Mouse (Mus musculus) neural tube, embryonic 15.5 days (tissue): ENCODE measurements around the gene Znrf3. TPM values are rescaled to one million over a fixed set of nuclear protein-coding genes. Genes with fewer than 3 reads are reported as not detected.

ENCODE experiments used
- ATAC-seq: fragments of 200-750 bp; cut with Nextera tagmentation; 2 replicates; pipeline ENCODE4 v1.8.0; 2017; ENCODE audit warnings: mild to moderate bottlenecking, moderate TSS enrichment, moderate library complexity; ENCODE audit not compliant: low FRiP score
- H3K27ac ChIP-seq: fragments of 300-500 bp; sonication (generic); replicated peaks from 2 replicates; pipeline ENCODE4 v1.5.1; 2015; ENCODE audit warnings: mild to moderate bottlenecking, inconsistent platforms
- H3K27me3 ChIP-seq: fragments of 300-500 bp; sonication (generic); replicated peaks from 2 replicates; pipeline ENCODE4 v1.6.1; 2015; ENCODE audit warnings: inconsistent platforms
- H3K36me3 ChIP-seq: fragments of 300-500 bp; sonication (generic); 2 replicates; pipeline ENCODE4 v1.6.1; 2015; ENCODE audit warnings: inconsistent platforms
- H3K4me1 ChIP-seq: fragments of 300-500 bp; sonication (generic); 2 replicates; pipeline ENCODE4 v1.6.1; 2015; ENCODE audit warnings: inconsistent platforms
- H3K4me2 ChIP-seq: fragments of 300-500 bp; sonication (generic); 2 replicates; pipeline ENCODE4 v1.6.1; 2015; ENCODE audit warnings: inconsistent platforms, mild to moderate bottlenecking, moderate library complexity
- H3K4me3 ChIP-seq: fragments of 300-500 bp; sonication (generic); replicated peaks from 2 replicates; pipeline ENCODE4 v1.5.1; 2015; ENCODE audit warnings: mild to moderate bottlenecking, inconsistent platforms
- H3K9ac ChIP-seq: fragments of 300-500 bp; sonication (generic); replicated peaks from 2 replicates; pipeline ENCODE4 v1.6.1; 2015; ENCODE audit warnings: mild to moderate bottlenecking, inconsistent platforms
- H3K9me3 ChIP-seq: fragments of 300-500 bp; sonication (generic); replicated peaks from 2 replicates; pipeline ENCODE4 v1.6.1; 2016; ENCODE audit warnings: inconsistent platforms
- WGBS: fragments of 180-500 bp; shearing (Covaris S2); methylation state at CpG from one replicate; pipeline ENCODE4 v1.1.7; 2015; ENCODE audit warnings: mixed read lengths; 5-methylcytosine and 5-hydroxymethylcytosine counted together
- polyA plus RNA-seq: library from polyadenylated mRNA; unstranded; fragments of >200 nt; fragmentation: Nextera tagmentation; extraction: Ambion mirVana; gene quantifications from 2 replicates; pipeline ENCODE4 v1.2.1, GENCODE M21; 2015

Znrf3 gene
- polyA plus RNA-seq, 1 experiment from 2014 or later, result 7.2 TPM

DNA sequence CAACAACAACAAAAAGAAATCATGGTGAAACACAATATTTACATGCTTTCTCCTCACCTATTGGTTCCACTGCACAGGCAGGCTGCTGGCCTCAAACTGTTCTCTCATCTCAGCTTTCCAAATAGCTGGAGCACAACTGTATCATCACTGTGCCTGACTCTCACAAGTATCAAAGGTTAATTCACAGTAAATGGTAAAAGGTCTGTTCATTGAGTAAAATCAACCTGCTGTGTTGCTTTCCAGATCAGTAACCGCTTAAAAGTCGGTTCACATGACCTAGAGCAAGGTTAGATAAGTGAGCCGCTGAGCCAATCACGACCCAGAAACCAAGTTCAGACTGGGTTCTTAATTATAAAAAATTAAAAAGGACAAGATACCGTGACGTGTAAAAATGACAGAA is 186.6 kb downstream of the Znrf3 start:
- no peak overlapping the region for H3K4me2 ChIP-seq
- no peak overlapping the region for H3K27ac ChIP-seq
- H3K9ac ChIP-seq, result no peak overlapping the region
- no peak for ATAC-seq
- H3K36me3 ChIP-seq, result no peaks in the 10 kb centered on the region
- H3K27me3 ChIP-seq, result 0 out of 2 replicates have a peak, but pooled peaks cover under 1% of the 10 kb centered on the region
- WGBS, result 97% methylated on average over 6 of the region's 6 CpGs
- H3K4me3 ChIP-seq, result no peak overlapping the region
- H3K9me3 ChIP-seq, result no peaks in the 10 kb centered on the region
- H3K4me1 ChIP-seq, result peaks cover 48% of the 10 kb centered on the region

DNA sequence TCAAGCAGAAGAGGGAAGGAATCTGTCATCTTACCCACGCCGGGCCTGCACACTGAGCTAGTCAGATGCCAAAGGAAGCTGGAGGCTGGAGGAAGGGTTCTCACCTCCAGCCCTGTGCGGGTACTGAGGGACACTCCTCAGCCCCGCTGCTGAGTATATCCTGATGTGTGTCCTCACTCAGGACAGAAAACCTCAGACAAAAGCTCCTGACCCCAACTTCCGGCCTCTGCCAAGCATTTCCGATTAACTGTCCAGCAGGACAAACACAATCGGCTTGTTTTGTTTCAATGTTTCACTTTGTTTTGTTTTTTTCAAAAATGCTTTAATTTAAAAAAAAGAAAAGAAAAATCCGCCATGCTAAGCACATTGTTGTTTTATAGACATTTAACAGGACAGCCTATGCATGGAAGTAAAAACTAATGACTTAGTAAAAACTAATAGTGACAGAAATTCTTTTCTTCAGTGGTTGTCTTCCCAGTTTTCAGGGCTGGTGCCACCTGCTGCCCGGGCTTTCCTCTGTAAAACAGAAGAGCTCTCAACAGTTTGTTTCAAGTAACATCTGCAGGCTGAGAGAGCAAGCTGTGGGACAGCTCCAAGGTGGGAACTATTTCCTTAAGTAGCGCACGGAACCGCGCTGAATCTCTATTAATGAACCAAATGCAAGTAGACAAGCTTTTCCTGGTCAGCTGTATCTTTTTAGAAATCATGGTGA is 187.3 kb downstream of the Znrf3 start:
- Histone ChIP-seq H3K27me3 (no peaks in the 10 kb centered on the region), H3K9ac (no peak overlapping the region), H3K27ac (no peak overlapping the region), H3K36me3 (no peaks in the 10 kb centered on the region), H3K9me3 (no peaks in the 10 kb centered on the region), H3K4me1 (peaks cover 47% of the 10 kb centered on the region), H3K4me3 (no peak overlapping the region), H3K4me2 (no peak overlapping the region)
- 81% methylated on average over 13 of the region's 13 CpGs for WGBS
- no peak for ATAC-seq

- no peaks in the 10 kb centered on the region for H3K36me3 ChIP-seq
- no peaks in the 10 kb centered on the region for H3K27me3 ChIP-seq
- H3K27ac ChIP-seq, result peak overlapping the region; percentile 65
- no peak overlapping the region for H3K4me2 ChIP-seq
- no peaks in the 10 kb centered on the region for H3K9me3 ChIP-seq
- peak; percentile 30; the same call in 1 of the 2 replicates for ATAC-seq
- H3K4me1 ChIP-seq, result peaks cover 39% of the 10 kb centered on the region
- 20% methylated on average over 9 of the region's 9 CpGs for WGBS
- H3K9ac ChIP-seq, result no peak overlapping the region; the same call in 1 of the 2 replicates
- no peak overlapping the region for H3K4me3 ChIP-seq
Measured at GRCm38 (mm10) chr11:5255509-5256014, 189.1 kb downstream of the Znrf3 start.

- Histone ChIP-seq H3K9me3 (no peaks in the 10 kb centered on the region), H3K4me2 (no peak overlapping the region), H3K4me3 (no peak overlapping the region), H3K27me3 (no peaks in the 10 kb centered on the region), H3K36me3 (no peaks in the 10 kb centered on the region), H3K27ac (no peak overlapping the region), H3K9ac (no peak overlapping the region), H3K4me1 (peaks cover 33% of the 10 kb centered on the region)
- ATAC-seq, result no peak
- 53% methylated on average over 2 of the region's 2 CpGs for WGBS
Measured at GRCm38 (mm10) chr11:5254016-5254415, 190.6 kb downstream of the Znrf3 start.

GRCm38 (mm10) chr11:5253528-5253927 is 191.1 kb downstream of the Znrf3 start:
- no peak for ATAC-seq
- H3K4me3 ChIP-seq, result no peak overlapping the region
- no peak overlapping the region for H3K27ac ChIP-seq
- no peaks in the 10 kb centered on the region for H3K36me3 ChIP-seq
- H3K27me3 ChIP-seq, result no peaks in the 10 kb centered on the region
- H3K4me2 ChIP-seq, result no peak overlapping the region
- H3K9ac ChIP-seq, result no peak overlapping the region
- 53% methylated on average over 3 of the region's 3 CpGs for WGBS
- H3K9me3 ChIP-seq, result no peaks in the 10 kb centered on the region
- H3K4me1 ChIP-seq, result peaks cover 33% of the 10 kb centered on the region

- no peaks in the 10 kb centered on the region for H3K27me3 ChIP-seq
- no peak for ATAC-seq
- H3K9ac ChIP-seq, result no peak overlapping the region
- WGBS, result 86% methylated on average over 8 of the region's 8 CpGs
- H3K36me3 ChIP-seq, result no peaks in the 10 kb centered on the region
- no peak overlapping the region for H3K4me2 ChIP-seq
- H3K27ac ChIP-seq, result no peak overlapping the region
- no peak overlapping the region for H3K4me3 ChIP-seq
- H3K9me3 ChIP-seq, result no peaks in the 10 kb centered on the region
- peaks cover 33% of the 10 kb centered on the region for H3K4me1 ChIP-seq
Measured at GRCm38 (mm10) chr11:5252727-5253126, 191.9 kb downstream of the Znrf3 start.

- H3K27me3 ChIP-seq, result no peaks in the 10 kb centered on the region
- no peak for ATAC-seq
- H3K36me3 ChIP-seq, result no peaks in the 10 kb centered on the region
- 71% methylated on average over 6 of the region's 6 CpGs for WGBS
- H3K4me1 ChIP-seq, result peaks cover 22% of the 10 kb centered on the region
- H3K4me2 ChIP-seq, result no peak overlapping the region
- H3K9ac ChIP-seq, result no peak overlapping the region
- H3K9me3 ChIP-seq, result no peaks in the 10 kb centered on the region
- no peak overlapping the region for H3K27ac ChIP-seq
- H3K4me3 ChIP-seq, result no peak overlapping the region
Measured at GRCm38 (mm10) chr11:5251112-5251511, 193.5 kb downstream of the Znrf3 start.

GRCm38 (mm10) chr11:5248200-5248599 is 196.4 kb downstream of the Znrf3 start:
- H3K36me3 ChIP-seq, result no peaks in the 10 kb centered on the region
- no peaks in the 10 kb centered on the region for H3K27me3 ChIP-seq
- no peak overlapping the region for H3K9ac ChIP-seq
- ATAC-seq, result no peak
- peaks cover 6% of the 10 kb centered on the region; the same call in 1 of the 2 replicates for H3K4me1 ChIP-seq
- H3K9me3 ChIP-seq, result no peaks in the 10 kb centered on the region
- WGBS, result 25% methylated on average over 2 of the region's 2 CpGs
- H3K27ac ChIP-seq, result no peak overlapping the region
- H3K4me2 ChIP-seq, result no peak overlapping the region
- H3K4me3 ChIP-seq, result no peak overlapping the region

GRCm38 (mm10) chr11:5245431-5245830 is 199.2 kb downstream of the Znrf3 start:
- Histone ChIP-seq H3K4me2 (no peak overlapping the region), H3K4me1 (peaks cover 9% of the 10 kb centered on the region), H3K9me3 (no peaks in the 10 kb centered on the region), H3K27me3 (no peaks in the 10 kb centered on the region), H3K36me3 (no peaks in the 10 kb centered on the region), H3K9ac (no peak overlapping the region), H3K27ac (no peak overlapping the region), H3K4me3 (no peak overlapping the region)
- ATAC-seq, result no peak
- 81% methylated on average over 7 of the region's 7 CpGs for WGBS

- WGBS, result 58% methylated on average over 8 of the region's 8 CpGs
- Histone ChIP-seq H3K4me3 (no peak overlapping the region), H3K27me3 (no peaks in the 10 kb centered on the region), H3K9ac (no peak overlapping the region), H3K4me1 (peaks cover 15% of the 10 kb centered on the region), H3K9me3 (no peaks in the 10 kb centered on the region), H3K4me2 (no peak overlapping the region), H3K36me3 (no peaks in the 10 kb centered on the region), H3K27ac (0 out of 2 replicates have a peak overlapping the region, but pooled peaks have one; percentile 33)
- ATAC-seq, result no peak
Measured at GRCm38 (mm10) chr11:5244749-5245130, 199.9 kb downstream of the Znrf3 start.

GRCm38 (mm10) chr11:5243812-5244748 is 200.6 kb downstream of the Znrf3 start:
- ATAC-seq, result no peak
- H3K27me3 ChIP-seq, result no peaks in the 10 kb centered on the region
- no peaks in the 10 kb centered on the region for H3K9me3 ChIP-seq
- H3K36me3 ChIP-seq, result no peaks in the 10 kb centered on the region
- H3K4me2 ChIP-seq, result peak overlapping the region; percentile 11; the same call in 1 of the 2 replicates
- peaks cover 21% of the 10 kb centered on the region for H3K4me1 ChIP-seq
- no peak overlapping the region for H3K9ac ChIP-seq
- H3K27ac ChIP-seq, result 0 out of 2 replicates have a peak overlapping the region, but pooled peaks have one; percentile 33
- WGBS, result 73% methylated on average over 24 of the region's 24 CpGs
- no peak overlapping the region for H3K4me3 ChIP-seq
